Mouse (Mus musculus) stomach, embryonic 16.5 days (tissue): Measurements from ENCODE around the gene Pld6. TPM values are rescaled to one million over a fixed set of nuclear protein-coding genes. Genes with fewer than 3 reads are reported as not detected.

Experiments
- ATAC-seq: fragments of 200-750 bp; cut with Nextera tagmentation; 2 replicates; pipeline ENCODE4 v1.8.0; 2017; ENCODE audit warnings: moderate number of reproducible peaks, moderate TSS enrichment; ENCODE audit not compliant: insufficient read depth, low FRiP score
- H3K27ac ChIP-seq: fragments of 300-500 bp; sonication (generic); 2 replicates; pipeline ENCODE4 v1.5.1; 2014; ENCODE audit warnings: low read length
- H3K27me3 ChIP-seq: fragments of 300-500 bp; sonication (generic); 2 replicates; pipeline ENCODE4 v1.6.1; 2014; ENCODE audit warnings: low read length, control low read depth, mixed read lengths; ENCODE audit not compliant: control insufficient read depth, insufficient read depth
- H3K36me3 ChIP-seq: fragments of 300-500 bp; sonication (generic); 2 replicates; pipeline ENCODE4 v1.6.1; 2014; ENCODE audit warnings: low read length; ENCODE audit not compliant: control insufficient read depth, insufficient read depth
- H3K4me1 ChIP-seq: fragments of 300-500 bp; sonication (generic); 2 replicates; pipeline ENCODE4 v1.6.1; 2014; ENCODE audit warnings: low read length, control low read depth, mixed read lengths; ENCODE audit not compliant: control insufficient read depth, insufficient read depth
- H3K4me2 ChIP-seq: fragments of 300-500 bp; sonication (generic); 2 replicates; pipeline ENCODE4 v1.6.1; 2014; ENCODE audit warnings: low read depth, low read length, mixed read lengths
- H3K4me3 ChIP-seq: fragments of 300-500 bp; sonication (generic); replicated peaks from 2 replicates; pipeline ENCODE4 v1.5.1; 2014; ENCODE audit warnings: mild to moderate bottlenecking, low read length
- H3K9ac ChIP-seq: fragments of 300-500 bp; sonication (generic); 2 replicates; pipeline ENCODE4 v1.6.1; 2014; ENCODE audit warnings: low read length
- H3K9me3 ChIP-seq: fragments of 300-500 bp; sonication (generic); replicated peaks from 2 replicates; pipeline ENCODE4 v1.6.1; 2016; ENCODE audit warnings: low read length, control low read depth; ENCODE audit not compliant: control insufficient read depth
- WGBS: fragments of 180-500 bp; shearing (Covaris S2); extraction: QIAGEN DNeasy Blood & Tissue Kit; methylation state at CpG from one replicate; pipeline ENCODE4 v1.1.7; 2014; 5-methylcytosine and 5-hydroxymethylcytosine counted together
- polyA plus RNA-seq: library from polyadenylated mRNA; unstranded; fragments of >200 nt; fragmentation: Nextera tagmentation; extraction: Ambion mirVana; gene quantifications from 2 replicates; pipeline ENCODE4 v1.2.1, GENCODE M21; 2015

Gene Pld6
- polyA plus RNA-seq, 1 experiment from 2014 or later: 6.0 TPM

- Histone ChIP-seq H3K27me3 (no peaks in the 10 kb centered on the region), H3K36me3 (peaks cover 52% of the 10 kb centered on the region), H3K9me3 (no peaks in the 10 kb centered on the region), H3K4me3 (no peak overlapping the region), H3K27ac (no peak overlapping the region), H3K4me2 (no peak overlapping the region), H3K9ac (no peak overlapping the region), H3K4me1 (no peaks in the 10 kb centered on the region)
- WGBS: 91% methylated on average over 10 of the region's 10 CpGs
- ATAC-seq: no peak
Observed at GRCm38 (mm10) chr11:59800412-59800811, 13.0 kb upstream of the Pld6 start.

- Histone ChIP-seq H3K27ac (no peak overlapping the region), H3K27me3 (no peaks in the 10 kb centered on the region), H3K9me3 (no peaks in the 10 kb centered on the region), H3K9ac (no peak overlapping the region), H3K4me2 (no peak overlapping the region), H3K36me3 (peaks cover 39% of the 10 kb centered on the region; the same call in 1 of the 2 replicates), H3K4me1 (no peaks in the 10 kb centered on the region), H3K4me3 (no peak overlapping the region)
- WGBS: 91% methylated on average over 6 of the region's 6 CpGs
- no peak for ATAC-seq
Observed at GRCm38 (mm10) chr11:59793390-59793789, 5.9 kb upstream of the Pld6 start.

- Histone ChIP-seq H3K27ac (no peak overlapping the region), H3K4me3 (no peak overlapping the region), H3K27me3 (no peaks in the 10 kb centered on the region), H3K36me3 (peaks cover 16% of the 10 kb centered on the region; the same call in 1 of the 2 replicates), H3K4me2 (no peak overlapping the region), H3K9ac (no peak overlapping the region), H3K4me1 (peaks cover 5% of the 10 kb centered on the region), H3K9me3 (no peaks in the 10 kb centered on the region)
- ATAC-seq: peak; percentile 45; the same call in 1 of the 2 replicates
- 92% methylated on average over 1 of the region's 1 CpGs for WGBS
Observed at GRCm38 (mm10) chr11:59789311-59789710, 1.9 kb upstream of the Pld6 start.

GRCm38 (mm10) chr11:59786444-59787198 lies 824 bp downstream of the Pld6 start:
- Histone ChIP-seq H3K4me2 (peak overlapping the region; percentile 98), H3K27me3 (no peaks in the 10 kb centered on the region), H3K9me3 (no peaks in the 10 kb centered on the region), H3K27ac (no peak overlapping the region), H3K9ac (peak overlapping the region; percentile 73), H3K36me3 (0 out of 2 replicates have a peak, but pooled peaks cover under 1% of the 10 kb centered on the region), H3K4me1 (peaks cover 5% of the 10 kb centered on the region), H3K4me3 (peak overlapping the region; percentile 55)
- ATAC-seq: peak; percentile 16; the same call in 1 of the 2 replicates
- 37% methylated on average over 15 of the region's 15 CpGs for WGBS

GRCm38 (mm10) chr11:59783591-59783990 lies 3.9 kb downstream of the Pld6 start:
- H3K27ac ChIP-seq: no peak overlapping the region
- ATAC-seq: no peak
- H3K4me3 ChIP-seq: no peak overlapping the region
- H3K9me3 ChIP-seq: no peaks in the 10 kb centered on the region
- no peaks in the 10 kb centered on the region for H3K36me3 ChIP-seq
- 72% methylated on average over 6 of the region's 6 CpGs for WGBS
- no peak overlapping the region for H3K9ac ChIP-seq
- H3K27me3 ChIP-seq: no peaks in the 10 kb centered on the region
- H3K4me2 ChIP-seq: no peak overlapping the region
- peaks cover 5% of the 10 kb centered on the region for H3K4me1 ChIP-seq

GRCm38 (mm10) chr11:59782091-59782590 lies 5.3 kb downstream of the Pld6 start:
- Histone ChIP-seq H3K9me3 (no peaks in the 10 kb centered on the region), H3K4me3 (no peak overlapping the region)

GRCm38 (mm10) chr11:59780241-59780640 lies 7.2 kb downstream of the Pld6 start:
- Histone ChIP-seq H3K27me3 (no peaks in the 10 kb centered on the region), H3K4me3 (no peak overlapping the region), H3K27ac (no peak overlapping the region), H3K4me2 (no peak overlapping the region), H3K9me3 (no peaks in the 10 kb centered on the region), H3K4me1 (no peaks in the 10 kb centered on the region), H3K9ac (no peak overlapping the region), H3K36me3 (peaks cover 11% of the 10 kb centered on the region; the same call in 1 of the 2 replicates)
- no peak for ATAC-seq
- 62% methylated on average over 4 of the region's 4 CpGs for WGBS

More at GRCm38 (mm10) chr11:59782091-59782590, 5.3 kb downstream of the Pld6 start:
- no peak for ATAC-seq
- Histone ChIP-seq H3K27me3 (no peaks in the 10 kb centered on the region), H3K4me1 (peaks cover 5% of the 10 kb centered on the region), H3K9ac (no peak overlapping the region), H3K4me2 (no peak overlapping the region), H3K27ac (no peak overlapping the region), H3K36me3 (peaks cover 4% of the 10 kb centered on the region; the same call in 1 of the 2 replicates)
- 81% methylated on average over 7 of the region's 7 CpGs for WGBS

GRCm38 (mm10) chr11:59779406-59779805 lies 8.0 kb downstream of the Pld6 start:
- peaks cover 11% of the 10 kb centered on the region; the same call in 1 of the 2 replicates for H3K36me3 ChIP-seq
- WGBS: 71% methylated on average over 4 of the region's 4 CpGs
- H3K9me3 ChIP-seq: no peaks in the 10 kb centered on the region
- H3K4me3 ChIP-seq: no peak overlapping the region
- H3K4me1 ChIP-seq: no peaks in the 10 kb centered on the region
- no peak overlapping the region for H3K9ac ChIP-seq
- ATAC-seq: no peak
- H3K4me2 ChIP-seq: no peak overlapping the region
- no peak overlapping the region for H3K27ac ChIP-seq
- H3K27me3 ChIP-seq: no peaks in the 10 kb centered on the region

- Histone ChIP-seq H3K9me3 (no peaks in the 10 kb centered on the region), H3K36me3 (peaks cover 14% of the 10 kb centered on the region), H3K27ac (no peak overlapping the region), H3K4me3 (no peak overlapping the region), H3K4me1 (no peaks in the 10 kb centered on the region), H3K9ac (no peak overlapping the region), H3K4me2 (no peak overlapping the region), H3K27me3 (no peaks in the 10 kb centered on the region)
- WGBS: 78% methylated on average over 1 of the region's 1 CpGs
- peak; percentile 30; the same call in 1 of the 2 replicates for ATAC-seq
Observed at GRCm38 (mm10) chr11:59778874-59779223, 8.6 kb downstream of the Pld6 start.
